Mouse (Mus musculus): ENCODE results near the gene Sgo2a. TPM values are rescaled to one million over a fixed set of nuclear protein-coding genes. Genes with fewer than 3 reads are reported as not detected.
A peak's percentile ranks its signal among the peaks of the same experiment; 100 is the strongest.

The Sgo2a gene
- polyA plus RNA-seq, 1 experiment from 2014 or later = 25.4 TPM

GRCm38 (mm10) chr1:58070091-58070490, 74.3 kb downstream of the Sgo2a start:
- H3K4me3 ChIP-seq = no peak overlapping the region
- H3K9me3 ChIP-seq = no peaks in the 10 kb centered on the region
- ATAC-seq (ENCODE audit: borderline replicate concordance, extremely low read depth, low FRiP score, low TSS enrichment) = no peak
- H3K4me2 ChIP-seq = no peak overlapping the region
- H3K9ac ChIP-seq = no peak overlapping the region
- H3K4me1 ChIP-seq = peaks cover 8% of the 10 kb centered on the region; the same call in 1 of the 2 replicates
- H3K27ac ChIP-seq = no peak overlapping the region
- WGBS = 88% methylated on average over 11 of the region's 11 CpGs
- no peaks in the 10 kb centered on the region for H3K27me3 ChIP-seq
- no peaks in the 10 kb centered on the region for H3K36me3 ChIP-seq

- 71% methylated on average over 9 of the region's 9 CpGs for WGBS
- Histone ChIP-seq H3K4me2 (no peak overlapping the region), H3K27me3 (no peaks in the 10 kb centered on the region), H3K27ac (no peak overlapping the region), H3K9ac (no peak overlapping the region), H3K4me1 (peaks cover 8% of the 10 kb centered on the region; the same call in 1 of the 2 replicates), H3K4me3 (no peak overlapping the region), H3K36me3 (no peaks in the 10 kb centered on the region), H3K9me3 (no peaks in the 10 kb centered on the region)
- no peak for ATAC-seq (ENCODE audit: borderline replicate concordance, extremely low read depth, low FRiP score, low TSS enrichment)
These were observed 75.2 kb downstream of the Sgo2a start for GRCm38 (mm10) chr1:58071006-58071405.

- no peak overlapping the region for H3K9ac ChIP-seq
- no peaks in the 10 kb centered on the region for H3K36me3 ChIP-seq
These were observed 75.7 kb downstream of the Sgo2a start for GRCm38 (mm10) chr1:58071509-58071908.

GRCm38 (mm10) chr1:58072416-58072815, 76.6 kb downstream of the Sgo2a start:
- H3K27me3 ChIP-seq = no peaks in the 10 kb centered on the region
- no peak overlapping the region for H3K4me3 ChIP-seq

More at GRCm38 (mm10) chr1:58071509-58071908, 75.7 kb downstream of the Sgo2a start:
- H3K27me3 ChIP-seq = no peaks in the 10 kb centered on the region
- H3K4me1 ChIP-seq = peaks cover 8% of the 10 kb centered on the region; the same call in 1 of the 2 replicates
- H3K4me3 ChIP-seq = no peak overlapping the region
- no peak overlapping the region for H3K4me2 ChIP-seq
- no peak overlapping the region for H3K27ac ChIP-seq
- ATAC-seq (ENCODE audit: borderline replicate concordance, extremely low read depth, low FRiP score, low TSS enrichment) = no peak
- WGBS = 50% methylated on average over 1 of the region's 1 CpGs
- H3K9me3 ChIP-seq = no peaks in the 10 kb centered on the region

GRCm38 (mm10) chr1:58072991-58073730, 77.4 kb downstream of the Sgo2a start:
- H3K4me3 ChIP-seq = no peak overlapping the region
- 0 out of 2 replicates have a peak overlapping the region, but pooled peaks have one; percentile 6 for H3K27ac ChIP-seq
- no peaks in the 10 kb centered on the region for H3K36me3 ChIP-seq
- H3K9ac ChIP-seq = no peak overlapping the region
- no peak for ATAC-seq (ENCODE audit: borderline replicate concordance, extremely low read depth, low FRiP score, low TSS enrichment)
- H3K27me3 ChIP-seq = no peaks in the 10 kb centered on the region
- H3K4me2 ChIP-seq = no peak overlapping the region
- peaks cover 8% of the 10 kb centered on the region; the same call in 1 of the 2 replicates for H3K4me1 ChIP-seq
- WGBS = 63% methylated on average over 12 of the region's 12 CpGs
- H3K9me3 ChIP-seq = no peaks in the 10 kb centered on the region

More at GRCm38 (mm10) chr1:58072416-58072815, 76.6 kb downstream of the Sgo2a start:
- H3K36me3 ChIP-seq = no peaks in the 10 kb centered on the region
- H3K4me2 ChIP-seq = no peak overlapping the region
- no peak overlapping the region for H3K9ac ChIP-seq
- peaks cover 8% of the 10 kb centered on the region; the same call in 1 of the 2 replicates for H3K4me1 ChIP-seq
- ATAC-seq (ENCODE audit: borderline replicate concordance, extremely low read depth, low FRiP score, low TSS enrichment) = no peak
- WGBS = 58% methylated on average over 2 of the region's 2 CpGs
- H3K27ac ChIP-seq = 0 out of 2 replicates have a peak overlapping the region, but pooled peaks have one; percentile 6
- H3K9me3 ChIP-seq = no peaks in the 10 kb centered on the region

- H3K4me2 ChIP-seq = no peak overlapping the region
- WGBS = 90% methylated on average over 2 of the region's 2 CpGs
- H3K27ac ChIP-seq = no peak overlapping the region
- peaks cover 8% of the 10 kb centered on the region; the same call in 1 of the 2 replicates for H3K4me1 ChIP-seq
- no peak overlapping the region for H3K4me3 ChIP-seq
- no peaks in the 10 kb centered on the region for H3K9me3 ChIP-seq
- no peak for ATAC-seq (ENCODE audit: borderline replicate concordance, extremely low read depth, low FRiP score, low TSS enrichment)
- H3K36me3 ChIP-seq = no peaks in the 10 kb centered on the region
- H3K27me3 ChIP-seq = no peaks in the 10 kb centered on the region
- no peak overlapping the region for H3K9ac ChIP-seq
These were observed 78.5 kb downstream of the Sgo2a start for GRCm38 (mm10) chr1:58074266-58074665.

Other genes starting within 250 kb of the Sgo2a start
- gene Spats2l, start 221.8 kb upstream of the Sgo2a start, polyA plus RNA-seq (2015; fragmentation: Nextera tagmentation; extraction: Ambion mirVana) = 73.7 and 79.6 TPM in 2 replicates
- gene Kctd18, start 23.0 kb downstream of the Sgo2a start, polyA plus RNA-seq (2015; fragmentation: Nextera tagmentation; extraction: Ambion mirVana) = 16.8 and 17.7 TPM in 2 replicates
- gene Aox1, start 34.0 kb downstream of the Sgo2a start, polyA plus RNA-seq (2015; fragmentation: Nextera tagmentation; extraction: Ambion mirVana) = 0.72 and 0.77 TPM in 2 replicates
- 1.3 and 1.4 TPM in 2 replicates for gene Aox3, start 117.2 kb downstream of the Sgo2a start, polyA plus RNA-seq (2015; fragmentation: Nextera tagmentation; extraction: Ambion mirVana)
- gene Aox4, start 214.4 kb downstream of the Sgo2a start, polyA plus RNA-seq (2015; fragmentation: Nextera tagmentation; extraction: Ambion mirVana) = 0.02 TPM in 1 of 2 replicates, not detected in the other

Data from lung, embryonic 15.5 days (tissue).